In the genomic region with DNA sequence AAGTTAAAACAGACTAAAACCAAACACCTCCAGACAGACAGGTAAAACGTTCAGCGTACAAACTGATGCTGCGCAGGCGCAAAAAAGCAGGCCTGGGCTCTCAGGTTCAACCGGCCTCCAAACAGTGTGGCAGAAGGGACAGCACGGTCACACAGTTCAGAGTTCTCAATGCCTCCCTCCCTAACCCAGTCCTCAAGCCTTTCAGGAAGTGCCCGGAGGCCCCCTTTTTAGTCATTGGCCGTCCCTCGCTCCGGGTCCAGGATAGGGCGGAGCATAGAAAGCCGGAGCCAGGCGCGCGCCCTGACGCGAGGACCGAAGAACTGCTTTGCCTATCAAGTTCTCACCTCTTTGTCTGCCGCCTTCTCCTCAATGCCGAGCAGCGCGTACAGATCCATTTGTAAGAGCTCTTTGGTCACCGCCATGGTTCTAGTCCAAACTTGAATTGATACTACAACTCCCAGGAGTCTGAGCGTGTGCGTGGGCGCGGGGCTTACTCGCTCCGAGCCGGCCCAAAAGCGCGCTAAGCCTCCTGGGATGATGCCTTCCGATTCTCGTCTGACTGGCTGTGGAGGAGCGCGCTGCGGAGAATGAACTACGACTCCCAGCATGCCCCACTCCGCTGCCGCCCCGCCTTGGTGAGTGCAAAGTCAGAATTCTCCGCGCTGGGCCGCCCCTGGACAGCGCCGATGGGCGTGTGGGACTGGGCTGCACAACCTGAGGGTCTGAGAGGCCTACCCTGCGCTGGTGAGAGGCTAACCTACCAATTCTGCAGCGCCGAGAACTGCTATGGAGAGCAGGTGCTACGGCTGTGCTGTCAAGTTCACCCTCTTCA, we compare ENCODE assay signal across 8 mouse cellular contexts. TPM values are rescaled to one million over a fixed set of nuclear protein-coding genes. Genes with fewer than 3 reads are reported as not detected.
DNase-seq lines count a peak whose midpoint lies in the region; ATAC-seq lines count a peak whose summit lies in the region.

Gene Zfyve19 (plus strand): TSS at position 274 of the 832 bp plus-strand sequence.
Gene Dnajc17 (minus strand): TSS at position 452 of the 832 bp plus-strand sequence.

- peaks cover 27% of the 10 kb centered on the region for H3K36me3 ChIP-seq in hindbrain, embryonic 14.5 days (replicated peaks; ENCODE audit: control insufficient read depth, insufficient read depth)

- H3K4me1 ChIP-seq in hindbrain, embryonic 14.5 days (replicated peaks; ENCODE audit: control insufficient read depth, insufficient read depth, low read length) = peaks cover 11% of the 10 kb centered on the region; the same call in 1 of the 2 replicates

- H3K4me2 ChIP-seq in hindbrain, embryonic 14.5 days (replicated peaks) = peak within 1 kb of the TSS; percentile 71

- ATAC-seq in hindbrain, embryonic 14.5 days (ENCODE audit: low FRiP score) = peak; percentile 97

- peak within 1 kb of the TSS; percentile 59 for H3K4me3 ChIP-seq in hindbrain, embryonic 14.5 days (replicated peaks; ENCODE audit: low read length)

- no peaks in the 10 kb centered on the region for H3K9me3 ChIP-seq in hindbrain, embryonic 14.5 days (ENCODE audit: control insufficient read depth, low read length)

- WGBS in hindbrain, embryonic 14.5 days = under 1% methylated on average over 51 of the region's 51 CpGs

- H3K9ac ChIP-seq in hindbrain, embryonic 14.5 days = peak within 1 kb of the TSS; percentile 74

- H3K27me3 ChIP-seq in hindbrain, embryonic 14.5 days (ENCODE audit: control insufficient read depth, insufficient read depth, low read length) = no peaks in the 10 kb centered on the region

- H3K27ac ChIP-seq in hindbrain, embryonic 14.5 days = peak within 1 kb of the TSS; percentile 74

- DNase-seq in R1 (ENCODE audit: low read depth, low spot score) = peak; percentile 98
- peak; percentile 95 to 96 for DNase-seq in cerebellum, postnatal 25 days
- peak; percentile 94 to 95 for DNase-seq in frontal cortex, postnatal 25 days (ENCODE audit: low spot score in 2 of 2)
- DNase-seq in hindbrain, embryonic 14.5 days (ENCODE audit: low spot score) = peak; percentile 95
- DNase-seq in layer of hippocampus, postnatal 36 days = peak; percentile 96 to 97
- DNase-seq in lung, postnatal 36 days = peak; percentile 98
- DNase-seq in retina, postnatal 1 day = peak; percentile 98
- DNase-seq in urinary bladder, adult 18-20 months (ENCODE audit: low spot score in 2 of 2) = peak; percentile 86 to 95

RNA-seq across cellular contexts. Expression of gene Zfyve19, which starts in this region (rescaled TPM):
- 51.7 and 61.7 TPM in 2 replicates for polyA plus RNA-seq in hindbrain, embryonic 14.5 days (2014; fragmentation: Nextera tagmentation; extraction: Ambion mirVana)
- total RNA-seq in layer of hippocampus, postnatal 36 days (2021) = 10 to 100 TPM; 38.7 to 43.9 TPM

RNA-seq across cellular contexts. Expression of gene Dnajc17, which starts in this region (rescaled TPM):
- 20.1 and 21.5 TPM in 2 replicates for polyA plus RNA-seq in hindbrain, embryonic 14.5 days (2014; fragmentation: Nextera tagmentation; extraction: Ambion mirVana)
- total RNA-seq in layer of hippocampus, postnatal 36 days (2021) = 10 to 100 TPM; 17.4 to 17.6 TPM

Comparison
In these comparisons a context has a peak if more than half of its experiments do, and no peak if none do; other contexts are left out.
1. Peak in every context shown above with its lines: DNase-seq, ATAC-seq, H3K4me3 ChIP-seq and H3K27ac ChIP-seq.